Mouse (Mus musculus) E14TG2a.4 (cell line): ENCODE measurements at regions not wholly inside any gene's neighbourhood (a gene's known extent, or its start where the extent isn't known, plus 50 kb on each side); places are given as distances from the start of the nearest gene placed in this dataset.

Experiments used
- CTCF ChIP-seq: conservative IDR thresholded peaks from 2 replicates; pipeline ENCODE4 v1.5.1; 2014; ENCODE audit warnings: low read length
- POU5F1 ChIP-seq: IDR thresholded peaks from 2 replicates; pipeline ENCODE4 v1.6.1; 2014; ENCODE audit warnings: low read length, borderline replicate concordance

GRCm38 (mm10) chr7:123686547-123686946 lies 186.3 kb upstream of the Zkscan2 start:
- TF ChIP-seq CTCF (no peak), POU5F1 (no peak)
